ENCODE assay signal across 23 mouse cellular contexts in the genomic region with DNA sequence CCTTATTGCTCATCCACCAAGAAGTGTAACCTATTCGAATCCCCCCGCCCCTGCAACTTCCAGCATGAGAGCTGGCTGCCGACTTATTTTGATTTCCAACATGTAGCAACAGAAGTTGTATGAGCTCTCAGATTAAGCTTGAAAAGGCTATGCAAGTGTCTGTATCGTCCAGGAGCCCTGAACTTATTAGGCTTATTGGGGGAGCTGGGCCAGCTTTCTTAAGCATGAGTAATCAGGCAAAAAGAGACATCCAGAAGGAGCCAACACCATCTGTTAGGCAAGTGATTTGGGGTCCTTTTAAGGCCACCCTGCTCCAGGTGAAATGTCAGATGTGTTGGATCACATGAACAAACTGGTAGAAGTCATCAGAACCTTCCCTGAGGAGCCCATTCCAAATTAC.
DNase-seq lines count a peak whose midpoint lies in the region; ATAC-seq and TF ChIP-seq lines count a peak whose summit lies in the region.
"Had no signal": no experiment of that assay in that cellular context is flagged by ENCODE, and none has a peak within 500 bp of the region (broad histone marks: within the 10 kb centered on the region; RNA-seq: fewer than 3 reads in every experiment).

No protein-coding gene starts in this region.

- H3K27ac ChIP-seq in hindbrain, postnatal 0 days, result no peak overlapping the region
- H3K27ac ChIP-seq in hindbrain, embryonic 12.5 days, result no peak overlapping the region

- no peaks in the 10 kb centered on the region for H3K36me3 ChIP-seq in hindbrain, postnatal 0 days (ENCODE audit: insufficient read depth, low read length)
- H3K36me3 ChIP-seq in hindbrain, embryonic 12.5 days, result no peaks in the 10 kb centered on the region
- H3K36me3 ChIP-seq: G1E had no signal

- no peak overlapping the region for H3K4me2 ChIP-seq in hindbrain, postnatal 0 days (ENCODE audit: low read depth, low read length)
- no peak overlapping the region for H3K4me2 ChIP-seq in hindbrain, embryonic 12.5 days (replicated peaks)

- H3K27me3 ChIP-seq in hindbrain, postnatal 0 days (ENCODE audit: insufficient read depth, low read length), result no peaks in the 10 kb centered on the region
- H3K27me3 ChIP-seq in hindbrain, embryonic 12.5 days, result no peaks in the 10 kb centered on the region
- H3K27me3 ChIP-seq: CH12.LX, Patski had no signal

- TF ChIP-seq CTCF in hindbrain, postnatal 0 days (IDR thresholded peaks at IDR 0.05; ENCODE audit: low read depth), result no peak

- H3K9ac ChIP-seq in hindbrain, postnatal 0 days (replicated peaks; ENCODE audit: low read length), result no peak overlapping the region
- H3K9ac ChIP-seq in hindbrain, embryonic 12.5 days, result no peak overlapping the region

- peak; percentile 77 to 85 for DNase-seq in cerebellum, postnatal 10 days
- no peak for DNase-seq in cerebellum, postnatal 36 days
- peak; percentile 57 to 70 for DNase-seq in cerebellum, postnatal 14 days
- DNase-seq in hindbrain, postnatal 0 days (ENCODE audit: low spot score), result peak; percentile 20
- peak; percentile 43 for DNase-seq in left cerebral cortex, postnatal 4 days
- no peak for DNase-seq in left cerebral cortex, postnatal 25 days (ENCODE audit: low spot score in 2 of 2)
- DNase-seq: adrenal gland, adult 2 months; adrenal gland, adult 8-10 months; adrenal gland, postnatal 10 days; adrenal gland, postnatal 14 days; adrenal gland, postnatal 25 days; adrenal gland, postnatal 36 days; B cell, adult 2 months; cerebellum, adult 11 months; cerebellum, adult 11-12 months; cerebellum, adult 18-20 months had no signal

- H3K4me1 ChIP-seq in hindbrain, postnatal 0 days (ENCODE audit: insufficient read depth, low read length), result no peaks in the 10 kb centered on the region
- H3K4me1 ChIP-seq in hindbrain, embryonic 12.5 days, result no peaks in the 10 kb centered on the region

- no peak for ATAC-seq in cerebellum, adult (ENCODE audit: insufficient number of reproducible peaks, low FRiP score, low TSS enrichment)
- ATAC-seq in hindbrain, postnatal 0 days, result no peak
- no peak for ATAC-seq in hindbrain, embryonic 12.5 days (ENCODE audit: low FRiP score)
- ATAC-seq: activated CD4-positive, CD25-positive, alpha-beta regulatory T cell, adult 4 months; CD4-positive, CD25-positive, alpha-beta regulatory T cell, adult 4 months; Patski had no signal

- no peaks in the 10 kb centered on the region for H3K9me3 ChIP-seq in hindbrain, postnatal 0 days (ENCODE audit: low read length)
- no peaks in the 10 kb centered on the region for H3K9me3 ChIP-seq in hindbrain, embryonic 12.5 days (replicated peaks)

- H3K4me3 ChIP-seq in hindbrain, postnatal 0 days (ENCODE audit: low read length), result no peak overlapping the region
- no peak overlapping the region for H3K4me3 ChIP-seq in hindbrain, embryonic 12.5 days

- intact Hi-C loops in left cerebral cortex, postnatal 4 days (cut with DNase I), result no loop called here
- intact Hi-C loops in left cerebral cortex, postnatal 25 days (cut with DNase I), result loop anchor here (10.0 kb wide), 1 partner anchor 141 kb away; no protein-coding TSS in a partner anchor

- WGBS in hindbrain, postnatal 0 days, result 63% methylated on average over 4 of the region's 4 CpGs
- 91% methylated on average over 4 of the region's 4 CpGs for WGBS in hindbrain, embryonic 12.5 days

Comparison
In these comparisons a context has a peak if more than half of its experiments do, and no peak if none do; other contexts are left out.
1. DNase-seq: peak in cerebellum, postnatal 10 days (2 of 2), cerebellum, postnatal 14 days (2 of 2), hindbrain, postnatal 0 days (single experiment) and left cerebral cortex, postnatal 4 days (single experiment); none in cerebellum, postnatal 36 days (0 of 2) and left cerebral cortex, postnatal 25 days (0 of 2).